Mouse (Mus musculus): ENCODE data around the gene Gm21317. TPM values are rescaled to one million over a fixed set of nuclear protein-coding genes. Genes with fewer than 3 reads are reported as not detected.
"Not testable (repeated sequence)": the region's sequence is repeated elsewhere in the genome, so short reads cannot be mapped to it uniquely, and the experiment has no call there.

Gene Gm21317
- polyA plus RNA-seq (2015; fragmentation: Nextera tagmentation; extraction: Ambion mirVana): not detected in 2 replicates

DNA sequence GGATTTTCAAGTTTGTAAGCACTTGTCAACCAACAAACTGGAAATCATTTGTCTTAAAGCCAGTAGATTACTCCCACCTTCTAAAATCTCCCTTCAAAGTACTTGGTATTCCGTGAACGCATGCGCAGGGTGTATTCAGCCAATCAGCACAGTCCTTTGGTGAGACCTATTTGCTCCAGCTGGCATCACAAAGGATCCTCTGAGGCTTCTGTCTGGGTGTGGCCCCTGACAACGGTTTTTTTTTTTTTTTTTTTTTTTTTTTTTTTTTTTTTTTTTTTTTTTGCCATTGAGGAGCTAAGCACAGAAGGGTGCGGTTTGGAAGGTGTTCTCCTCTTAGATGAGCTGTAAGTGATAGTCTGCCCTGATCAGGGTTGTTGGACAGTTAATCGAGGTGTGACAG, at the start of gene Gm21317:
TSS of gene Gm21317 (plus strand) at position 301 of the 400 bp plus-strand sequence.
- not testable (repeated sequence) for H3K4me3 ChIP-seq (ENCODE audit: low read length); ATAC-seq; H3K36me3 ChIP-seq (ENCODE audit: control insufficient read depth, insufficient read depth, low read length); H3K27ac ChIP-seq (ENCODE audit: low read depth, low read length); H3K9me3 ChIP-seq (ENCODE audit: control insufficient read depth, low read length); H3K27me3 ChIP-seq (replicated peaks; ENCODE audit: control insufficient read depth, insufficient read depth, low read length); H3K4me1 ChIP-seq (ENCODE audit: control insufficient read depth, insufficient read depth, low read depth, low read length); H3K4me2 ChIP-seq (ENCODE audit: low read length); H3K9ac ChIP-seq (ENCODE audit: low read depth, low read length)
- no CpG with 5 or more reads among the region's 6 CpGs for WGBS

Data from hindbrain, embryonic 16.5 days (tissue).